Mouse (Mus musculus) G1E (cell line): Measurements from ENCODE around the gene Rasgrp2.

ENCODE experiments used
- CTCF ChIP-seq: IDR thresholded peaks from 2 replicates; pipeline ENCODE4 v1.5.1; 2012; ENCODE audit warnings: low read depth, low read length, inconsistent platforms, mixed read lengths
- GATA1 ChIP-seq: IDR thresholded peaks from 2 replicates; pipeline ENCODE4 v1.6.1; 2012; ENCODE audit warnings: borderline replicate concordance, low read length, inconsistent platforms, mixed read lengths
- GATA2 ChIP-seq: IDR thresholded peaks from 2 replicates; pipeline ENCODE4 v1.6.1; 2012; ENCODE audit warnings: low read depth, low read length, inconsistent platforms, borderline replicate concordance
- POLR2AphosphoS5 ChIP-seq: IDR thresholded peaks from 2 replicates; pipeline ENCODE4 v1.6.1; 2012; ENCODE audit warnings: low read depth, low read length, inconsistent platforms; ENCODE audit not compliant: insufficient replicate concordance
- TAL1 ChIP-seq: conservative IDR thresholded peaks from 2 replicates; pipeline ENCODE4 v1.6.1; 2012; ENCODE audit warnings: low read depth, low read length, inconsistent platforms, mixed read lengths

DNA sequence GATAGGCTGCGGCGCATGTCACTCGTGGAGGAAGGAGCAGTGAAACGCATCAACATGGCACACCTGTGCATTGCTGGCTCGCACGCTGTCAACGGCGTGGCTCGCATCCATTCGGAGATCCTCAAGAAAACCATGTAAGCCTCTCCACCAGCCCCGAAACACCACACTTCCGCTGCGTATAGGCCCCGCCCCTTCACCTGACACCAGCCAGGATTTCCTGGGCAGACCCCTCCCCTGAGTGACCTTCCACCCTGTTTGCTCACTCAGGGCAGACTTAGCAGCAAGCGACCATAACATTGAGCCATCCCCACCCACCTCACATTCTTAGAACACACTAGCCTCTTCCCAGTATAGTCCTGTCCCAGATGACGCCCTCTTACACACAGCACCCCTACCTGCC, 9.3 kb upstream of the Rasgrp2 start:
- TF ChIP-seq CTCF: no peak
- no peak for TF ChIP-seq TAL1
- no peak for TF ChIP-seq GATA1
- TF ChIP-seq POLR2AphosphoS5: no peak
- TF ChIP-seq GATA2: no peak
